Mouse (Mus musculus) layer of hippocampus, adult 11-12 months (tissue): ENCODE data around the gene Etv2.

Experiments used
- DNase-seq: peaks from one replicate; pipeline ENCODE4 v3.0.0; 2022; ENCODE audit warnings: low spot score

The Etv2 gene

DNA sequence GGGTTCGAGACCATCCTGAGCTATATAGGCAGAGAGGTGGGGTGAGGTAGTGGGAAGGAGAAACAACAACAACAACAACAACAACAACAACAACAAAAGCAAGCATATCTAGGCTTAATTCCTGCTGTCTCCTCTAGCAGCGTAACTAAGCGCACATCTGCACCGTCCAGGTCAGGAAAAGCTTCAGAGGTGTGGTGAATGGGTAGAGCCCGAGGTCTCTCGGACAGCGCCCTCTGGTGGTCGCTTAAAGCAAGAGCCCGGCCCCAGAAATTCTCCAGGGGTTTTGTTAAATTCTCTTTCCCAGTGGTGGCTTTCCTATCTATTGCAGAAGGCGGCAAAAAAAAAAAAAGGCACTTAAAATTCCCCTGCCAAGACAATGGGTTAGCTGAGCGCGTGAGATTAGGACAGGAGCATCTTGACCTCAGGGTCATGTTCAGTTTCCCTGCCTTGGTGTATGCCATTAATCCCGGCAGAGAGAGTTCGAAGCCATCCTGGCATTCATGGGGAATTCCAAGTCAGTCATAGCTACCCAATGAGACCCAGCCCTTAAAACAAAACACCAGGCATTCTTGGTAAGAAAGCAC is 22.0 kb downstream of the Etv2 start:
- DNase-seq: peak; percentile 53

DNA sequence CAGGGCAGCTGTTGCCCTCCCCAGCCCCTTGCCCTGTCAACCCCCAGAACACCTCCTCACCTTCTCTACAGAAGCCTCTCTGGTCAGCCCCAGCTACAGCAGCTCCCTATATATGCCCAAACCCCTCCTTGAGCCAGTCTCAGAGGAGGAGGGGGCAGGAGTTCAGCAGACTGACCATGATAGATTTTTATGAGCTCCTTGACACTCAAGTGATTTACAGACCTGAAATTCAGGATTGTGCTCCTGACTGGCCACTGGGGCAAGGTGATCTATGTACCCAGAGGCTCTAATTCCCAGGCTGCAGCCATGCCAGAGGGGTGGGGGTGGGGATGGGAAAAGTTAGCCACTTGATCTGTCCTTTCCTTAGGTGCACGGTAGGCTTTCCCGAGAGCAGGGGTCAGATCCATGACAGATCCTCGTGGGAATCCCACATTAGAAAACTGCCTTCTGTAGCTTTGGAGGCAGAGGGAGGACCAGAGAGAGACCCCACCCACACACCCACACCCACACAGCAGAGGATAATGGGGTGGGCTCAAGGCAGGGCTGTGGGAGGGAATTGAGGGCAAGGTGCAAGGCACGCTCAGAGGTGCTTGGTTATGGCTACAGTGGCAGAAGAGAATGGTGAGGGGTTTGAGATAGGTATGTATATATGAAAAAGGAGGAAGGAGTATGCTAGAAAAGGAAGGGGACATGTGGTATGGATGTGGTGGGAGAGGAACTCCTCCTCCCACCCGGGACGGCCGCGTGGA is 22.8 kb downstream of the Etv2 start, which contains the start of gene Upk1a:
Upk1a (minus strand) TSS at position 194 of the 749 bp plus-strand sequence.
- no peak for DNase-seq

DNA sequence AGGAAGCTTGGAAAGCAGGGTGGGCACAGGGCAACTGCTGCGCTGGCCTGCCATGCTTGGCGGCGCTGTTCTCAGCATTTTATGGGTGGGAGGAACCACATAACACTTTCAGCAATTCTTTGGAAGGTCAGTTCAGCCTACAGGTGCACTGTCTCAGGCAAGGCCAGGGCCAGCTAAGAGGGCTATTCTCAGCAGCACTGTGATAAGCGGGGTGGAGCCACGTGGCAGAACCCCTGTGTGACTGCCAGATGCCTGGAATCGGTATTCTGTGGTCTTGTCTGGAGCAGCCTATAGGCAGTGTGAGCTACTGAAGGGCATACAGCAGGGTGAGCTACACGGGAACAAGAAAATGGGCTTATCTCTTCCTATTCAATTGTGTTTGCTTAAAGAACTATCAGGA is 25.6 kb downstream of the Etv2 start:
- no peak for DNase-seq

DNA sequence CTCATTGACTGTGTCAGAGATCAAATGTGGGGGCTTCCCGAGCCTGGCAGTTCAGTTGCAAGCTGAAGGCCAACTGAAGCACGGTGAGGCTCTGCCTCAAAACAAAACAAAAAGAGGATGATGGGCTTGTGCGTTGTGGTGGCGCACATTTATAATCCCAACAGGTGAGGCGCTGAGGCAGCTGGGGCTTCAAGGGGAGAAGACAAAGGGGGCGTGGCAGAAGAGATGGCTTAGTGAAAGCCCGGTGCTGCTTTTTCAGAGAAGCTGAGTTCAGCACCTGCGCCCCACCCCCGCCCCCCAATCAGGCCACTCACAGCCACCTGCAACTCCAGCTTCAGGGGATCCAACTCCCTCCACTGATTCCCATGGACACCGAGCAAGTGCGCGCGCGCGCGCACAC is 27.2 kb downstream of the Etv2 start:
- DNase-seq: no peak

DNA sequence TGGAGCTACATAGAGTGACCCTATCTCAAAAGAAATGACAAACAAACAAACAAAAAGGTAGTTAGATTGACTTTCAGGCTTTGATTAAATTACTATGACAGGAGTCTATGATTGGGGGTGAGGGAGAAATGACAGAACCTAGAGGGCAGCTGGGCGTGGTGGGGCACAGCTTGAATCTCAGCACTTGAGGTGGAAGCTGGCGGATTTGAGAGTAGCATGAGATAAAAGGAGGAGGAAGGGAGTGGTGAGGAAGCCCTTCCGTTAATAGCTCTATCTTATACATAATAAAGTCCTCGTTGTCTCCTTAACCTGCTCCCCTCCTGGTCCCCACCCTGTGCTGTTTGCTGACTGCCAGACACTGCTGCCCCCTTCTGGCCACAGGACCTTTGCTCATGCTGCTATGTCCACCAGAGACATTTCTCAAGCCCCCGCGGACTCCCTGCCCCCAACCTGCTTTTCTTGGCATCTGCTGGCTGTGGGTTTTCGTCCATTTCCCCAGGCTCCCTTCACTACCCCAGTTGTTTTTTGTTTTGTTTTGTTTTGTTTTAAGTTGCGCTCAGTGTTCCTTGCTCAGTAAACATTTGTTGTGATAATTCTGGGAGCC is 27.8 kb downstream of the Etv2 start:
- DNase-seq: no peak

DNA sequence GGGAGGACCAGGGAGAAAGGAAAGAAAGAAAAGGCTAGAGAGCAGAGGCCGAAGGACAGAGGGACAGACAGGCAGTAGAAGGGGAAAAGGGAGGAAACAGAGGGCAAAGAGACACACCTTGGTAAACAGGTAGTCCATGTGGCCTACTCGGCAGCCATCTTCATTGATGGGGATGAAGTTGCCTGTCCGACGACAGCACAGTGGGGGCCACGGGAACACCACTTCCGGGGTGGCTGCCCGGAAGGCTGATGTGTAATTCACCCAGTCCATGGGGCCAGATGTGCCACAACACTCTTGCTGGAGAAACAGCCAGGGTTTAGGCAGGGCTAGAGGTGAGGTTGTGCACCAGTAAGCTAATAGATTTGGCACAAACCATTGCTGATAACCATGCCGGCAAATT is 30.7 kb downstream of the Etv2 start:
- DNase-seq: no peak

DNA sequence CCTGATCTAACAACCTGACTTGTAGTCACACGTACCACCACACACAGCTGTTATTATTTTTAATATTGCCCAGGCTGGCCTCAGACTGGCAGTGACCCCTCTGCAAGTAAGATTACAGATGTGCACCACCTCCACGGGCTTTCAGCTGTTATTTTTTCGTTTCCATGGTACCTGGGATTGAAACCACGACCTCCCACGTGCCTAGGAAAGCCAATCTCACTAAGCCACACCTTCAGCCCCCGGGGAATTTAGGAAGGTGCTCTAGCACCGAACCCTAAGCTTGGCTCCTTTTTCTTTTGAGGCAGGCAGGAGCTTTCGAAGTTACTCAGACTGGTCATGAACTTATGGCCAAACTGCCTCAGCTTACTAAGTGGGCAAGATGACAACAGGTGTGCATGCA is 31.2 kb downstream of the Etv2 start:
- DNase-seq: no peak

DNA sequence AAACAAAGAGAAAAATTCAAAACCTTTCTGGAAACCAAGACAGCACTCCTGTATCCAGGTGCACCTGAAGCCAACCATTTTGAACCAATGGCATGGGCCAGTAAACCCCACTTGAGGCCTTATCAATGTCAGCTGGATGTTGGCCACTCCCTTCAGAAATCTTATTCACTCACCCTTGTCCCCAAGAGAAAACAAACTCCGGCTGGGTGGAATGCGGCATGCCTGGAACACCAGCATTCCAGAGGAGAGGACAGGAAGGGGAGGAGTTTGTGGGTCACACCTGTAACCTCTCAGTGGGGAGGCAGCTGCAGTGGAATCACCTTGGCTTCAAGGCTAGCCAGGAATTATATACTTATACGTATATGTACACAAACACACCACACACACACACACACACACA is 33.1 kb downstream of the Etv2 start:
- DNase-seq: no peak

DNA sequence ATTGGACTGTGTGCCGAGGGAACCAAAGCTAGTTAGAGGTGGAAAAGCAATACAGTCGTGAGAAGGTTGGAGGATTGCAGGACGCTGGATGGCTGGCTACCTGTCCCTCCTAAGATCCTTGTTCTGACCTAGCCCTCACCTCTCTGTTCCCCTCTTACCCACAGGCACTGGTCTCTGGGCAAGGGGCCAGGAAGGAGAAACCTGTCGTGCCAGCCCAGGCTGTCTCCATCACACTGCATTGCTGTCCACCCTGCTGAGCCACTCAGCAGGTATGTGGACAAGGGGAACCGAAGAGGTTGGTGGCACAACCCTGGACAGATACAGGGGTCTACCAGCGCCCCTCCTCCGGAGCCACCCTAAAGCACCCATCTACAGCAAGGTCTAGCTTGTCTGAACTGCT is 35.0 kb downstream of the Etv2 start:
- no peak for DNase-seq

DNA sequence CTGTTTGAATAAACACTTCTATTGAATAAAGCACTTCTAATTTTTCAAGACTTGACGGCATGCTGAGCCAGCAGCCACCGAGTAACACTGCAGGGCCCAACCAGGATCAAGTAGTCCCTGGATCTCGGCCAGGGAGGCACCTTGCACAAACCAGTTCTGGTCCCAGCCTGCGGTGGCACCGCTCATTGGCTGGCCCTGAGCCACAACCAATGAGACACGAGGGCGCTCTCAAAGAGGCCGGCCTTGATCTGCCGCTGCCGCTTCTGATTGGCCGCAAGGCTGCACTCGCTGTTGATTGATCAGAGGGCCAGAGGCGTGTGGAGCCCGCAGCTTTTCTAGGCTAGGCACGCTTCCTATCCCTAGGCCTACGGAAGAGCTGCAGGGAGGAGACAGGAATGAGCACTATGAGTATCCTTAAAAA is 35.7 kb downstream of the Etv2 start:
- peak; percentile 93 for DNase-seq

DNA sequence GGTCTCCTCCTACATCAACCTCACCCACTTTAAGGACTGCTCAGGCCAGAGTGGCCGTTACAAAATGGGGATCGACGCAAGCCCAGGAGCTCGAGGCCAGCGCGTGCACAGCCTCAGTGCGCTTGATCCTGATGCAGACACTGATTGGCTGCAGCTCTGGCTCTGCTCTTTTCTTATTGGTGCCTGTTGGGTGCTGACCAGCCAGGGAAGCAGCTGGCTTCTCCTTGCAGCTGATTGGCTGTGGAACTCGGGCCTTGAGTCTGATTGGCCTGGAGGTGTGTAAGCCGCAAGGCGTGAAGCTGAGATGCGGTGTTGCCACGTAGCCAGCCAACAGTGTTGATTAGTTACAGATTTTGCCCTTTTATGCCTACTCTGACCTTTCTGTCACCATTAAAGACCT is 36.9 kb downstream of the Etv2 start, which contains the start of gene Zbtb32:
Zbtb32 (minus strand) TSS at position 124 of the 400 bp plus-strand sequence.
- no peak for DNase-seq

DNA sequence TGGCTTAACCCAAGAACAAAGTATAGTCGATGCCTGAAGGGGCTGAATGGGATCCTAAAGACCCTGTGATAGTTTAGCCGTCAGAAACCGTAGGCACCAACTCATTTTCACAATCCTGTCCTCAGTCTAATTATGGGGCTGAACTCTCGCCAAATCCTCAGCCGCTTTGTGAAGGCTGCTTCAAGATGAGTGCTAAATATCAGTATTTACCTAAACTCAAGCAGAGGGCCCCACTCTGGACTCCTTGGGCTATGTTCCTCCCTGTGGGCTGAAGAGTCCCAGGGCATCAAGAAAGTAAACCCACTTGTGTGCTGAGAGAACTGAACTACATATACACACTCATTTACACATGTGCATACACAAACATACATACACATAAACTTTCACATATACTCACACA is 38.8 kb downstream of the Etv2 start:
- DNase-seq: no peak

DNA sequence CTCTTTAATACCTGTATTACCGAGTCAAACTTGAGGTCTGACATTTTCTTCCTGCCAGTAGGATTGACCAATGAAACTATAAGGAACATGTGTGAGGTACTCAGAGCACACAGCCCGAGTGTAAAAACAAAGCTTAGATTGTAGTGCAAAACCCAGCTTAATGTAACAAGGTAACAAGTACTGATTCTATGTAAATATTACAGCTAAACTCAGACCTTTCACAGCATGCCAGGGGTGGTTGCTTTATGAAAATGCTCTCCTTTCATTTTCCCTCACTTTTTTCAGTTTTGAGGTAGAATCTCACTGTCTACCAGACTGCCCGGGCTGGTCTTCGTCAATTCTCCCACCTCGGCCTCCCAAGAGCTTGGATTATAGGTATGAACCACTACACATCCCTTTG is 39.6 kb downstream of the Etv2 start:
- DNase-seq: no peak

DNA sequence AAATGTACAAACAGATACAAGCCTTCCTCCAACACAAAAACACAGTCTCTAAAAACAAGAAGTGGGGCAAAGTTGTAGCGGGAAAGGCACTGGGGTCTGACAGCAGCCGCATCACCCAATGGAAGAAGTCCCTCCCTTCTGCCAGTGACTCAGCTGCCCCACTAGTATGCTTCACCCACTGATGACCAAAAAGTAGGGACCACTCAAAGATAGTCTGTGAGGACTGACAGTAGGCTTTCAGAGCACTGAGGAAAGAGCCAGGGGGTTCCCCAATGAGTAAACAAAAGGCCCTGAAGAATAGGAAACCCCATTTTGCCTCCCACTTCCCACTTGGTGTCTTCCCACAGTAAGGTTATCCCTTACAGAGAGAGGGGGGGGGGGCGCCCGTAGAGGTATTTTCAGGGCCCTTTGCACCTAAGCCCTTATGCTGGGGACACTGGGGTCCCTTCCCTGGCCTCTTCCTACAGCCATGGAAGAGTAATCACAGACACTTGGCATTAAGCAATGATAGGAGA is 41.1 kb downstream of the Etv2 start:
- DNase-seq: no peak

DNA sequence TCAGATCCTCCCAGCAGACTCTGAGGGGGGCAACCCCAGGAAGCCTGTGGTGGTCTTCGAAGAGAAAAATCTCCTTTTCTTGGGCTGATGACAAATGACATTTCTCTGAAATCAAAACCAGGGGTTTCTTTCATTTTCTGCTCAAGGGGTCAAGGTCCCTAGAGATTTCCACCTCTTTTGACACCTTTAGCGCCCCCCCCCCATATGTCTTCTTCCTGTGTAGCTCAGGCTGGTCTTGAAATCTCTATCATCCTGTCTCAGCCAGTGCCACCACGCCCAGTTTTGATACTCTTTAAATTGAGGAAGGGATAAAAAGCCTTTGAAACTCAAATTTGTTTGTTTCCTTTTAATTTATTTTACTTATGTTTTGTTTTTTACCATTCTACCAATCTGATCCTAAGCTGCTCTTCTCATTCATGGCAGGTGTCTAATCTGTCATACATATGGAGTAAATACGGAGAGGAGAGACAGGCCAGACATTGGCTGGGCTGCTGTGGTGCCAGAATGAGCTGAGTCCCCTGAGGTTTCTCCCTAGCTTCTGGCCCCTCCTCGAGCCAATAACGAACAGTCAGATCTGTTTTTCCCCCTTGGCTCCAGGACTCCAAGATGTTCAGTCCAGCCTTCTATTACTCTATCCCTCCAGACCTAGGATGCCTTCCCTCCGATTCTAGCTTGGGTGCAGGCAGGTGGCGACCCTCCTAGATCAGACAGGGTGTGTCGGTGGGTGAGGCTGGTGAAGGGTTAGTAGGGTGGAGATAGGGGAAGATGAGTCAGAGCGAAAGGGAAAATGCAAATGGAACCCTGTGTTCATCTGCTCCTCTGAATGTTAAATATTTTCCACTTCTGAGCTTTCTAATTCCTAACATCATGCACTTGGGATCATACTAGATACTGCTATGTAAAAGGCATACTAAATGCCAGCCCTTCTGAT is 41.8 kb downstream of the Etv2 start:
- no peak for DNase-seq

DNA sequence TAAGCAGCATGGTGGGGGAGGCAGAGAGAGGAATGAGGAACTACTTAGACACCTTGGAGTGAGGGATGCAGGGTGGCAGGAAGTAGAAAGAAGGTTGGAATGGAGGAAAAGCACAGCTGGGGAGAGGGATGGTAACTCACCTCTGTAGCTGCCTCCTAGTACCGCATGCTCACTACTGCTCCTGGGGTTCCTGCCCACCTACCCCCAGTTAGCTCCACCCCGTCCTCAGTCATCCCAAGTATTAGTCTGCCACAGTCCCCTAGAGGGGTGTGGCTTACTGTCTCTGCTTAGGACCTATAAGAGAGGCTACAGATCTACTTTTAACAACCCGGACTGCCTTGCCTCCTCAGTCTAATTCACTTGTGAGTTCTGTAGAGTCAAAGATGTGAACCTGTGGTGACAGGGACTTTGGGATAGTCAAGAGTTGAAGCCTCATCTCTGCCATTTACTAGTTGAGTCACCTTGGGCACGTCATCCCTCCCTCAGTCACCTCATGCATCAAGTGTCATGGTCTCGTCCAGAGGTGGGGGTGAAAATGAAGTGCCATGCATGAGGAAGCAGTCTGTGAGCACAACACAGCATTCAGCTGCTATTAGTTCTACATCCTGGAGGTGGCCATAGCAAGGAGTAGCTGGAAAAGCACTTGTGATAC is 42.8 kb downstream of the Etv2 start:
- DNase-seq: no peak

DNA sequence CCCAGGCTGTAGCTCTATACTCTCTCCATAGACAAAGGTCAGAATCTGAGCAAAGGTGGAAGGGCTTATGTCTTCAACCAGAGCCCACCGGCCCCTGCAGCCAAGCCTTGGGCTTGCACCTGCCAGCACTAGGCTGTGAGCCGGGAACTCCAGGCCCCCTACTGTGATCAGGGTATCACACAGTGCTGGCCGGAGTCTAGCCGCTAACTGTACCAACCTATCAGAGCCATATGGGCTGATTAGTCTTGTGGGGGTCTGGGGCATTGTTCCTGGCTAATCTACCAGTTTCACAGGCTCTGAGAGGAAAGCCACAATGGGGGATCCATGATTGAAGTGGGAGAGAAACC is 44.1 kb downstream of the Etv2 start:
- no peak for DNase-seq

DNA sequence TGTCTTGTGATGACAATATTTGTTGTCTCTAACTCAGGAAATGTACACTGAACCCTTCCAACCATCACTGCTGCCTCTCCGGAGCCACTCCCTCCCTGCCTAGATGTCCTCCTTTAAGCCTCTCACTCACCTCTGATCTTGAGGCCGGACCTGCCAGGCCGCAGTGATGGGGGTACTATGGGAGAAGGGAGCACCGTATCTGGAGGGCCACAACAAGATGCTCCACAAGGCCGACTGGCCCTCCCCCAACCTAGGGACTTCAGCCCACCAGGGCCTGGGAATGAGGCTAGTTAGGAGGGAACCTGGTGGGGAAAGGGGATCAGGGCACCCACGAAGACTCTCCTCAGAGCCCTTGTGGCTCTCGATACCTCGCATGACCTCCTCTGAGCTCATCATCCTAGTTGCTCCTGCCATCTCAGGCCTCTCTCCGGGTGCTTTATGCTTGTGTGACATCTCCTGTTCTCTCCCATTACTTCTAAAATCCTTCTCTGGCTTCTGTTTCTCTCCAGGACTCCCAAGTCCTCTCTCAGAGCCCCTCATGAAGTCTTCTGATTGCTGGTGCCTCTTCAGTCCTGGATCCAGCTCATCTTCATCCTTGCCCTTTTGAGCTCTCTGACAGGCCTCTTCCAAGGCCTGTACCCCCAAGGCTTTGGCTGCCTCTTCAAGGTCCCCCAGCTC is 44.6 kb downstream of the Etv2 start:
- no peak for DNase-seq

DNA sequence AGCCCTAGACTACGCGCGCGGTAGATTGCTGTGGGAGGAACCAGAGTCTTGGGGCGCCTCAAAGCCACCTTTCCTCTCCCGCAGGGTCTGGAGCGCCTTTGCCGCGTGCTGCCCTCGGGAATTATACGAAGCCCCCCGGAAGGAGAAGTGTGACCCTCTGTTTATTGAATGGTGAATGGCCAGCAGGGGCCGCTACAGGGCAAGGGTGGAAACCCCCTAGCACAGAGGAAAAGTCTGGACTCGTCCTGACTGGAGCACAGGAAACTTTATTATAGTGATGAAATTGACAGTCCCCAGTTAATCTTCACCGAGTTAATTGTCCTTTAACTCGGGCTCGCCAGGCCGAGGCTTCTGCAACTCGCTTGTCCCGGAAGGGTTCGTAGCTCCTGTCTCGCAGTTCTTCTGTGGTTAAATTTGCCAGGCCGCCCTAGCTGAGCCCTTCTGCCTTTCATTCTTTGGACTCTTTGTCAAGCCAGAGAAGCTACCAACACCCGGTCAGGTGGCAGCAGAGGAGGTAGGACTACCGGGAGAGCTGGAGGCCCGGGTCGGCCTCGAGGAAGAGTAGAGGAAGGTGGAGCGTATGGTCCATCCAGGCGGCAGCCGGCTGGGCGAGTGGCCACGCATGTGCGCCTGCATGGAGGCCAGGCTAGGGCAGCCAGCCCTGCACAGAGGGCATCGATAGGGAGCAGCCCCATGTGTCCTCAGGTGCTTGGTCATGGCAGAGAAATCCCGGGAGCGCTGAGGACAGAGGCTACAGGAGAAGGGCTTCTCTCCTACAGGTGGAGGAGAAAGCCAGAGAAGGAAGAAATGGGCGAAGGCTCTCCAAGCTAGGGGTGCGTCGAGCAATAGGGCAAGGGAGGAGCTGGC is 46.0 kb downstream of the Etv2 start:
- peak; percentile 83 for DNase-seq
